Mouse (Mus musculus): ENCODE measurements around the gene Gm45785. TPM values are rescaled to one million over a fixed set of nuclear protein-coding genes. Genes with fewer than 3 reads are reported as not detected.
A peak's percentile ranks its signal among the peaks of the same experiment; 100 is the strongest.

Gm45785 gene
- polyA plus RNA-seq, 1 experiment from 2014 or later: not detected

DNA sequence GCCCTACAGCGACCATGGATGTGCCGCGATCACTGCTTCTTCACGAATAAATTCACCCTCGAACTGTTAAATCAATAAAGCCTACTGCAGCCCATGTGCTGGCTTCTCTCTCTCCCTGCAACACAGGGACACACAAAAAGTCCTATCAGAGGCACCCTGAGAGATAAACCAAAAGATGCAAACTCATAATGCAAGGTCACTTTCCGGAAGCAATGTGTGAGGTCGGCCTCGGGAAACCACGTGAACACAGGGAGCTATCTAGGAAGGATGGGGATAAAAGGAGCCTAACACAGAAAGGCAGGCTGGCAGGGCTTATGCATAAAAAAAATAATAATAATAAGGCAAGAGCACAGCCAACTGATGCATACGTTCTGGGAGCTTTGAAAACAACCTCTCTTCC, 9.5 kb downstream of the Gm45785 start:
- Histone ChIP-seq H3K36me3 (replicated peaks; ENCODE audit: insufficient read depth, low read length) (peaks cover under 1% of the 10 kb centered on the region), H3K9me3 (ENCODE audit: low read length) (no peaks in the 10 kb centered on the region), H3K4me1 (ENCODE audit: insufficient read depth) (0 out of 2 replicates have a peak, but pooled peaks cover 4% of the 10 kb centered on the region), H3K4me2 (ENCODE audit: low read depth, low read length) (no peak overlapping the region), H3K4me3 (ENCODE audit: low read depth, low read length) (no peak overlapping the region), H3K9ac (replicated peaks) (no peak overlapping the region), H3K27ac (ENCODE audit: low read depth) (no peak overlapping the region), H3K27me3 (ENCODE audit: insufficient read depth, low read length) (no peaks in the 10 kb centered on the region)
- no peak for DNase-seq
- 74% methylated on average over 10 of the region's 10 CpGs for WGBS (ENCODE audit: insufficient replicate concordance)
- TF ChIP-seq EP300 (IDR thresholded peaks at IDR 0.05; ENCODE audit: low read depth) (no peak), CTCF (IDR thresholded peaks at IDR 0.05; ENCODE audit: low read depth) (no peak)
- ATAC-seq: no peak

- DNase-seq (no peak), ATAC-seq (no peak)
These were observed 10.4 kb downstream of the Gm45785 start for GRCm38 (mm10) chr7:140845683-140846082.

GRCm38 (mm10) chr7:140844905-140845665, 11.0 kb downstream of the Gm45785 start, which contains the start of gene Scgb1c1:
Gene Scgb1c1 (plus strand): TSS chr7:140845547.
- no peaks in the 10 kb centered on the region for H3K9me3 ChIP-seq (ENCODE audit: low read length)
- ATAC-seq: peak; percentile 80
- H3K27me3 ChIP-seq (ENCODE audit: insufficient read depth, low read length): peaks cover 5% of the 10 kb centered on the region; the same call in 1 of the 2 replicates
- no peak within 1 kb of the TSS for H3K27ac ChIP-seq (ENCODE audit: low read depth)
- H3K9ac ChIP-seq (replicated peaks): no peak within 1 kb of the TSS
- WGBS (ENCODE audit: insufficient replicate concordance): 33% methylated on average over 14 of the region's 14 CpGs
- no peak for TF ChIP-seq EP300 (IDR thresholded peaks at IDR 0.05; ENCODE audit: low read depth)
- TF ChIP-seq CTCF (IDR thresholded peaks at IDR 0.05; ENCODE audit: low read depth): peak; percentile 96
- peak; percentile 95 for DNase-seq
- no peaks in the 10 kb centered on the region for H3K36me3 ChIP-seq (replicated peaks; ENCODE audit: insufficient read depth, low read length)
- H3K4me1 ChIP-seq (ENCODE audit: insufficient read depth): 0 out of 2 replicates have a peak, but pooled peaks cover 4% of the 10 kb centered on the region
- H3K4me2 ChIP-seq (ENCODE audit: low read depth, low read length): no peak within 1 kb of the TSS
- H3K4me3 ChIP-seq (ENCODE audit: low read depth, low read length): no peak within 1 kb of the TSS

More at GRCm38 (mm10) chr7:140845683-140846082, 10.4 kb downstream of the Gm45785 start:
- Histone ChIP-seq H3K4me1 (ENCODE audit: insufficient read depth) (0 out of 2 replicates have a peak, but pooled peaks cover 4% of the 10 kb centered on the region), H3K36me3 (replicated peaks; ENCODE audit: insufficient read depth, low read length) (no peaks in the 10 kb centered on the region), H3K4me2 (ENCODE audit: low read depth, low read length) (no peak overlapping the region), H3K9me3 (ENCODE audit: low read length) (no peaks in the 10 kb centered on the region), H3K27ac (ENCODE audit: low read depth) (no peak overlapping the region), H3K9ac (replicated peaks) (no peak overlapping the region), H3K4me3 (ENCODE audit: low read depth, low read length) (no peak overlapping the region), H3K27me3 (ENCODE audit: insufficient read depth, low read length) (peaks cover 3% of the 10 kb centered on the region; the same call in 1 of the 2 replicates)
- TF ChIP-seq EP300 (IDR thresholded peaks at IDR 0.05; ENCODE audit: low read depth) (no peak), CTCF (IDR thresholded peaks at IDR 0.05; ENCODE audit: low read depth) (no peak; the same call in 1 of the 2 replicates)
- WGBS (ENCODE audit: insufficient replicate concordance): 70% methylated on average over 4 of the region's 4 CpGs

- H3K4me2 ChIP-seq (ENCODE audit: low read depth, low read length): no peak overlapping the region
- DNase-seq (no peak), ATAC-seq (no peak)
- H3K4me3 ChIP-seq (ENCODE audit: low read depth, low read length): no peak overlapping the region
- H3K9me3 ChIP-seq (ENCODE audit: low read length): no peaks in the 10 kb centered on the region
- H3K4me1 ChIP-seq (ENCODE audit: insufficient read depth): 0 out of 2 replicates have a peak, but pooled peaks cover 4% of the 10 kb centered on the region
- WGBS (ENCODE audit: insufficient replicate concordance): 69% methylated on average over 7 of the region's 7 CpGs
- TF ChIP-seq EP300 (IDR thresholded peaks at IDR 0.05; ENCODE audit: low read depth): no peak
- TF ChIP-seq CTCF (IDR thresholded peaks at IDR 0.05; ENCODE audit: low read depth): no peak
- H3K27ac ChIP-seq (ENCODE audit: low read depth): no peak overlapping the region
- H3K36me3 ChIP-seq (replicated peaks; ENCODE audit: insufficient read depth, low read length): no peaks in the 10 kb centered on the region
- H3K27me3 ChIP-seq (ENCODE audit: insufficient read depth, low read length): peaks cover 5% of the 10 kb centered on the region; the same call in 1 of the 2 replicates
- no peak overlapping the region for H3K9ac ChIP-seq (replicated peaks)
These were observed 12.3 kb downstream of the Gm45785 start for GRCm38 (mm10) chr7:140843806-140844205.

DNA sequence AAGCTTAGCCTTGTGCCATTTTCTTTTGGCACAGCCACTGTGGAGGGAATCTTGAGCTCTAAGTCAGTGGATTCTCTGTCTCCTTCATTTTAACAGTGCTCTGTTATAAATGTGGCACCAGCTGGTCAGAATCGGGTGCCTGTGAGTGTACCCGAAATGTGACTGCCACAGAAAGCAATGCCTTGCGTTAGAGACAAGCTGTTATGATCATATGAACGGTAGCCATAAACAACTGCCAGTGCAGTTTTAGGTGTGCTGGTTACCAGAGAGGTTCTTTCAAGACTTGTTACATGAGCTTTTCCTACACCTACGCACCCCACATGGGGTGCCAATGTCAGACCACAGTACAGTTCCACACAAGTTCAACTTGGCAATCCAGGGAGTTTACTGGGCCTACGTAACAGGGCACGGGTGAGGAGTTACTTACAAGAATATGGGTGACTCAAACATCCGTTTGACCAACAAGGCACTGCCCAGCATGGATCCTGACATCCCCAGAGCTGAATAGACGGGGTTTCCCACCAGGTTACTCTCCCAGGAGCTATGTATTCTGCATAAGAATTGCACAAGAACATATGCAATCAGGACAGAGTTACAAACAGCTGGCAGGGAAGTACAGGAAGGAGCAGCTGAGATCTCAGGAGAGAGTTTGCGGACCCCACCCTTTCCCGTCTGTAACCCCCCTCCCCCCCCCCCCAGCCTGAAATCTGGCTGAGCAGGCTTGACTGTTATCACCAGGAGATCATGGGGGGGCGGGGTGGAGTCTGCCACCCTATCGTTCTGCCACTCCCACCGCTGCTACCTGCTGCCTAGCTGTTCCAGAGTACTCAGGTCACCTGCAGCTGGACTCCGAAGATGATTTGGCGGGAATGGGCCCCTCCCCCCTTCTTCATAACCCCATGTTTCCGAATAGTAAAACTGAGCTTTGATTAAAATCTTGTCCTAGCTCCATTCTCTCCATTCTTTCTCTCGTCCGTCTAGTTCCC, 15.1 kb downstream of the Gm45785 start:
- Histone ChIP-seq H3K27me3 (ENCODE audit: insufficient read depth, low read length) (peaks cover 5% of the 10 kb centered on the region; the same call in 1 of the 2 replicates), H3K4me1 (ENCODE audit: insufficient read depth) (no peaks in the 10 kb centered on the region), H3K27ac (ENCODE audit: low read depth) (no peak overlapping the region), H3K9me3 (ENCODE audit: low read length) (no peaks in the 10 kb centered on the region), H3K9ac (replicated peaks) (no peak overlapping the region), H3K4me3 (ENCODE audit: low read depth, low read length) (no peak overlapping the region), H3K36me3 (replicated peaks; ENCODE audit: insufficient read depth, low read length) (no peaks in the 10 kb centered on the region), H3K4me2 (ENCODE audit: low read depth, low read length) (no peak overlapping the region)
- peak; percentile 24 for ATAC-seq
- TF ChIP-seq EP300 (IDR thresholded peaks at IDR 0.05; ENCODE audit: low read depth) (no peak), CTCF (IDR thresholded peaks at IDR 0.05; ENCODE audit: low read depth) (no peak)
- 40% methylated on average over 17 of the region's 19 CpGs for WGBS (ENCODE audit: insufficient replicate concordance)
- DNase-seq: peak; percentile 27
